Mouse (Mus musculus) liver, postnatal 0 days (tissue): ENCODE measurements around the gene Man1a2. TPM values are rescaled to one million over a fixed set of nuclear protein-coding genes. Genes with fewer than 3 reads are reported as not detected.

Experiments used
- ATAC-seq: fragments of 200-750 bp; cut with Nextera tagmentation; 2 replicates; pipeline ENCODE4 v1.8.0; 2017; ENCODE audit warnings: mild to moderate bottlenecking, moderate library complexity
- DNase-seq: peaks from one replicate; pipeline ENCODE4 v3.0.0-alpha.2; 2016
- H3K27ac ChIP-seq: fragments of 300-500 bp; sonication (generic); 2 replicates; pipeline ENCODE4 v1.5.1; 2014; ENCODE audit warnings: antibody characterized with exemption, moderate library complexity, mild to moderate bottlenecking, low read depth
- H3K27me3 ChIP-seq: fragments of 300-500 bp; sonication (generic); 2 replicates; pipeline ENCODE4 v1.6.1; 2014; ENCODE audit warnings: low read length, control low read depth, mixed read lengths; ENCODE audit not compliant: insufficient read depth
- H3K36me3 ChIP-seq: fragments of 300-500 bp; sonication (generic); replicated peaks from 2 replicates; pipeline ENCODE4 v1.6.1; 2014; ENCODE audit warnings: mild to moderate bottlenecking, control low read depth, low read length, moderate library complexity, mixed read lengths; ENCODE audit not compliant: insufficient read depth
- H3K4me1 ChIP-seq: fragments of 300-500 bp; sonication (generic); 2 replicates; pipeline ENCODE4 v1.6.1; 2014; ENCODE audit warnings: antibody characterized with exemption, mild to moderate bottlenecking, control low read depth; ENCODE audit not compliant: insufficient read depth
- H3K4me2 ChIP-seq: fragments of 300-500 bp; sonication (generic); 2 replicates; pipeline ENCODE4 v1.6.1; 2014; ENCODE audit warnings: low read depth, mild to moderate bottlenecking, low read length, moderate library complexity, mixed read lengths
- H3K4me3 ChIP-seq: fragments of 300-500 bp; sonication (generic); 2 replicates; pipeline ENCODE4 v1.5.1; 2014; ENCODE audit warnings: low read depth, low read length
- H3K9ac ChIP-seq: fragments of 300-500 bp; sonication (generic); replicated peaks from 2 replicates; pipeline ENCODE4 v1.6.1; 2014; ENCODE audit warnings: mild to moderate bottlenecking, moderate library complexity
- H3K9me3 ChIP-seq: fragments of 300-500 bp; sonication (generic); 2 replicates; pipeline ENCODE4 v1.6.1; 2016; ENCODE audit warnings: mild to moderate bottlenecking, control low read depth, low read length, mixed read lengths
- CTCF ChIP-seq: sonication (generic); IDR thresholded peaks from 2 replicates; pipeline ENCODE4 v1.5.1; 2016; ENCODE audit warnings: antibody characterized with exemption, low read depth
- EP300 ChIP-seq: IDR thresholded peaks from 2 replicates; pipeline ENCODE4 v1.6.1; 2016; ENCODE audit warnings: antibody characterized with exemption, low read depth, mild to moderate bottlenecking
- WGBS: fragments of 180-500 bp; shearing (Covaris S2); extraction: QIAGEN DNeasy Blood & Tissue Kit; methylation state at CpG from one replicate; pipeline ENCODE4 v1.1.7; 2014; ENCODE audit not compliant: insufficient replicate concordance; 5-methylcytosine and 5-hydroxymethylcytosine counted together
- polyA plus RNA-seq: library from polyadenylated mRNA; unstranded; fragments of >200 nt; fragmentation: Nextera tagmentation; extraction: Ambion mirVana; gene quantifications from 2 replicates; pipeline ENCODE4 v1.2.1, GENCODE M21; 2015

Gene Man1a2
- polyA plus RNA-seq, 1 experiment from 2014 or later, result 40.4 TPM

DNA sequence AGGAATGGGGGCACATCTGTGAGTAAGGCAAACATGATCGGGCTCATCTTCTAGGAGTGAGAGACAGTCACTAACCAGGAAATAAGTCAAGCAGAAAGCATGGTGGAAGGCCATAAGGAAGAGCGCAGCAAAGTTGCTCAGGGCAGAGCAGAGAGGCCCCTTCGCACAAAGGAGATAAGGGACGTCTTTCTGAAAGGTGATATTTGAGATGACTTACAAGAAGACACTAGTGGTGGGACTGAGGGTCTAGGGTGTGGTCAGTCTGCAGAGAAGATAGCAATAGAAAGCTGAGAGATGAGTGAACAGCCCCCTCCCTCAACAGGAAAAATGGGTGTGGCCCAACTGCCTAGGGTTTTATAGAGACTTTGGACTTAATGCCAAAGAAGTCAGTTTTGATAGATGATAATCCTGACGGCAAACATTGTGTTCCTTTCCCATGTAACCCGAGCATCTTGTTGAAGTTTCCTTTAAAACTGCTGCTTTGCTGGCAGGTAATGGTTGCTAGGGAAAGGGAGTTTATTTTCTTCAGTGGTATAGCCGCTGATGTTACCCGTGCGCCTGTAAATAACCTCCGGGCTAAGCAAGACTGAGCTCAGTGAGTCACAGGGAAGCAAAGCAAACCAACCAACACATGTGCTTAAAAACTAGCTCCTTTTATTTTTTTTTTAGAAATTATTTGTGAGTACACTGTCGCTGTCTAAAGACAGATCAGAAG, 40.8 kb upstream of the Man1a2 start:
- no peak overlapping the region for H3K4me2 ChIP-seq
- H3K4me1 ChIP-seq, result no peaks in the 10 kb centered on the region
- ATAC-seq (no peak), DNase-seq (no peak)
- TF ChIP-seq EP300 (no peak), CTCF (no peak)
- no peaks in the 10 kb centered on the region for H3K36me3 ChIP-seq
- WGBS, result 70% methylated on average over 11 of the region's 11 CpGs
- H3K27me3 ChIP-seq, result no peaks in the 10 kb centered on the region
- H3K27ac ChIP-seq, result no peak overlapping the region
- H3K4me3 ChIP-seq, result no peak overlapping the region
- H3K9ac ChIP-seq, result no peak overlapping the region
- peaks cover 5% of the 10 kb centered on the region; the same call in 1 of the 2 replicates for H3K9me3 ChIP-seq

DNA sequence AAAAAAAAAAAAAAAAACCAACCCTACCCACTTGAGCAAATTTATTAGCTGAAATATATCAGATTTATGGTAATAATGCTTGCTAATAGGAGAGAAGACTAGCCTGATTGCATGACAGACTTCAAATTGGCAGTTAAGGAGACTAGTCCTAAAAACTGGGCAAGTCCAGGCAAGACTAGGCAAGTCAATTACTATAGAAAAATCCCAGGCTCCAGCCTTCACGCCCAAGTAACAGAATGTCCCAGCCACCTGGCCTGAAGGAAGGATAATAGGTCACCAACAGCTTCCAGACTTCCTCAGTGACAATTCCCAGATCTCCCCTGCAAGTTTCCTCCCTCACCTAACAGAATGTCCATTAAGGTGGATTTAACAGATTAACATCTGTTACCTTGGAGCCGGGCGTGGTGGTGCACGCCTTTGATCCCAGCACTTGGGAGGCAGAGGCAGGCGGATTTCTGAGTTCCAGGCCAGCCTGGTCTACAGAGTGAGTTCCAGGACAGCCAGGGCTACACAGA, 35.5 kb upstream of the Man1a2 start:
- no peak for ATAC-seq
- Histone ChIP-seq H3K9ac (no peak overlapping the region), H3K36me3 (no peaks in the 10 kb centered on the region), H3K4me3 (no peak overlapping the region), H3K9me3 (peaks cover 5% of the 10 kb centered on the region; the same call in 1 of the 2 replicates), H3K4me2 (no peak overlapping the region), H3K4me1 (no peaks in the 10 kb centered on the region), H3K27me3 (no peaks in the 10 kb centered on the region), H3K27ac (no peak overlapping the region)
- no peak for TF ChIP-seq EP300
- no peak for TF ChIP-seq CTCF
- no peak for DNase-seq
- WGBS, result 85% methylated on average over 5 of the region's 5 CpGs

DNA sequence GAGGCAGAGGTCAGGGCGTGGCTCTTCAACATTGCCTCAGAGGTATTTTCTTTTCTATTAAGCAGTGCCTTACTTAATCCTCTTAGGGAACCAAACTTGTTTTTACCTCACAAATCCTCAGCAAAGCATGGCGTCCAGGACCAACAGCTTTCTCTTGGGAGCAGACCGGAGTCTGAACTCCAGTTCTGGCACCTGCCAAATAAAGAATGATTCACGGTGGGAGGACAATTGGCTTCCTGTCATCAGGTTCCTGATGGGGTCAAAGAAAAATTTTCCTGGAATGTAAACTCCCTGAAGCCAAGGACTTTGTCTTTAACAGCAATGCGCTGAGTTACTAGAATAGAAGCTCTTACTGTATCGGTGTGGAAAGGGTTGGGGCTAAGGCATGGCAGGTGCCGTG, 30.9 kb upstream of the Man1a2 start:
- Histone ChIP-seq H3K36me3 (no peaks in the 10 kb centered on the region), H3K4me3 (no peak overlapping the region), H3K4me2 (no peak overlapping the region), H3K4me1 (no peaks in the 10 kb centered on the region), H3K27ac (no peak overlapping the region), H3K9me3 (no peaks in the 10 kb centered on the region), H3K27me3 (no peaks in the 10 kb centered on the region), H3K9ac (no peak overlapping the region)
- ATAC-seq (no peak), DNase-seq (no peak)
- TF ChIP-seq CTCF (no peak), EP300 (no peak)
- WGBS, result 71% methylated on average over 7 of the region's 7 CpGs

DNA sequence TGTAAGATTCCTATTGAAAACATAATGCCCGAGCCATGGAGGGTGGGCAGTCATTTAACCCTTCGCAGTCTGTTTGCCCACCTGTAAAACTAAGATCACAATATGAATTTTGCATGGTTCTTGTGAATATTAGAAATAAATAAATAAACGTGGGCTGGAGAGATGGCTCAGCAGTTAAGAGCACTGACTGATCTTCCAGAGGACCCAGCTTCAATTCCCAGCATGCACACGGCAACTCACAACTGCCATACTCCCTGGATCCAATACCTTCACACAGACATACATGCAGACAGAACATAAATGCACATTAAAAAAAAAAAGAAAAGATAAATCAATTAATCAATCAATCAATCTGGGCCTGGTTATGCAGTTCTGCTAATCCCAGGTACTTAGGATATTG, 30.1 kb upstream of the Man1a2 start:
- H3K36me3 ChIP-seq, result no peaks in the 10 kb centered on the region
- no peaks in the 10 kb centered on the region for H3K4me1 ChIP-seq
- H3K4me3 ChIP-seq, result no peak overlapping the region
- no peak for TF ChIP-seq EP300
- TF ChIP-seq CTCF, result no peak
- ATAC-seq, result no peak
- WGBS, result 76% methylated on average over 4 of the region's 4 CpGs
- no peak overlapping the region for H3K4me2 ChIP-seq
- H3K9me3 ChIP-seq, result no peaks in the 10 kb centered on the region
- H3K27ac ChIP-seq, result no peak overlapping the region
- no peak overlapping the region for H3K9ac ChIP-seq
- no peaks in the 10 kb centered on the region for H3K27me3 ChIP-seq
- DNase-seq, result no peak

DNA sequence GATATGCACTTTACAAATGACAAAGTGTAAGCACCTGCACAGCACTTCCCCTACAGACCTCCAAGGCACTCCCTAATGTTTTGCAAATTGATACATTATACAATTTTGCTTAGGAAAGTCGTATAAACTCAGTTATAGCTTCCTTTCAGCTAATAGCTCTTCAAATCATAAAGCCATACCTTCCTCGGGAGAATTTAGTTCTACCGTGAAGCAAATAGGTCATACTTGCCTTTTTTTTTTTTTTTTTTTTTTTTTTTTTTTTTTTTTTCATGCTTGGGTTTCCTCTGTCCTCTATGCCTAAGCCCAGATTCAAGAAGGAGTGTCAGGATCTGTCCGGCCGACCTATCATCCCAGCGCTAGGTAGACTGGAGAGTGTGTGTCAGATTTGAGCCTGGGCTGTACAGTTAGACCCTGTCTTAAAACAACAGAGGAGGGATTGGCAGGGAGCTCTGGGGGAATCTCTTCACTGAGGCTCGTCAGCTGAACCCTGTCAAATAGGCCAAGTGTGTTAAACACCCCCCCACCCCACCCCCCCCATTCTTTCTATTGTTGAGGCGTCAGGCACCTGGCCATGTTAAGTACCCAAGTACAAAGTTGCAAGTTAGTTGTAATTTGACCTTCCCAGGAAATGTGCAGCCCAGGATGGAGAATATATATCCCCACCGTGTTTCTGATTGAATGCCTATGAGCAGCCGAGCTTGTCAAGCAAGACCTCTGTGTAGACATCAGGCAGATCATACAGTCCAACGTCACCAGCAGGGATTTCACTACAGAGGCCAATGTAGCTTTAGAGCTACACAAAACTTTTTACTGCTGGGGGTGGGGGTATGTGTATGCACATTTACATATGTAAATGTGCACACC, 28.1 kb upstream of the Man1a2 start:
- H3K27me3 ChIP-seq, result no peaks in the 10 kb centered on the region
- H3K4me1 ChIP-seq, result no peaks in the 10 kb centered on the region

DNA sequence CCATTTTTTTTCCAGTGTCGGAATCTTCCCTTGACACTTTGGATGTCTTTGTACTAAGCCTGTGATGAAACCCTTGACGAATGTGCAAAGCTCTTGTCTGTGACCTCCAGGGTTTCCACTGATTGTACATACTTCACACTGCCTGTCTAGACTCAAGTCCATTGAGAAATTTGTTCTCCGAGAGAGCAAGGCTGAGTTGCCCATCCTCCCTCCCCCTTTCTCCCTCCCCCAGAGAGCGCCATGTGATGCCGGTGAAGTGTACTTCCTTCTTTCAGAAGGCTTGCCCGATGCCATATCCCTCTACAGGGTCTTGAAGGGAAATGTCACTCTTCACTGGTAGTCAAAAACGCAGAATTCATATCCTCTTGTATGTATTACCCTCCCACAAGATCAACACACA, 26.8 kb upstream of the Man1a2 start:
- H3K4me3 ChIP-seq, result no peak overlapping the region
- 45% methylated on average over 7 of the region's 7 CpGs for WGBS
- H3K27me3 ChIP-seq, result no peaks in the 10 kb centered on the region
- no peak for TF ChIP-seq CTCF
- TF ChIP-seq EP300, result no peak
- no peak overlapping the region for H3K4me2 ChIP-seq
- H3K9ac ChIP-seq, result no peak overlapping the region
- H3K36me3 ChIP-seq, result no peaks in the 10 kb centered on the region
- H3K4me1 ChIP-seq, result no peaks in the 10 kb centered on the region
- DNase-seq (peak; percentile 28), ATAC-seq (no peak)
- H3K27ac ChIP-seq, result no peak overlapping the region
- H3K9me3 ChIP-seq, result no peaks in the 10 kb centered on the region

More for the DNA sequence above, 28.1 kb upstream of the Man1a2 start:
- WGBS, result 77% methylated on average over 11 of the region's 11 CpGs
- Histone ChIP-seq H3K9me3 (no peaks in the 10 kb centered on the region), H3K27ac (no peak overlapping the region), H3K4me3 (no peak overlapping the region), H3K36me3 (no peaks in the 10 kb centered on the region), H3K4me2 (no peak overlapping the region), H3K9ac (no peak overlapping the region)
- ATAC-seq (no peak), DNase-seq (no peak)
- TF ChIP-seq EP300 (no peak), CTCF (no peak)
